Mouse (Mus musculus) limb, embryonic 13.5 days (tissue): ENCODE results near the gene Pou3f4. TPM values are rescaled to one million over a fixed set of nuclear protein-coding genes. Genes with fewer than 3 reads are reported as not detected.
"Not testable (repeated sequence)": the region's sequence is repeated elsewhere in the genome, so short reads cannot be mapped to it uniquely, and the experiment has no call there.

ENCODE experiments used
- ATAC-seq: fragments of 200-750 bp; cut with Nextera tagmentation; 2 replicates; pipeline ENCODE4 v1.8.0; 2017; ENCODE audit warnings: low read depth, moderate number of reproducible peaks, moderate TSS enrichment; ENCODE audit not compliant: low FRiP score
- H3K27ac ChIP-seq: fragments of 300-500 bp; sonication (generic); 2 replicates; pipeline ENCODE4 v1.5.1; 2015; ENCODE audit warnings: inconsistent platforms, mild to moderate bottlenecking, moderate library complexity
- H3K27me3 ChIP-seq: fragments of 300-500 bp; sonication (generic); 2 replicates; pipeline ENCODE4 v1.6.1; 2015; ENCODE audit warnings: mild to moderate bottlenecking, inconsistent platforms
- H3K36me3 ChIP-seq: fragments of 300-500 bp; sonication (generic); 2 replicates; pipeline ENCODE4 v1.6.1; 2015; ENCODE audit warnings: inconsistent platforms, mild to moderate bottlenecking, moderate library complexity
- H3K4me1 ChIP-seq: fragments of 300-500 bp; sonication (generic); 2 replicates; pipeline ENCODE4 v1.6.1; 2015; ENCODE audit warnings: inconsistent platforms
- H3K4me2 ChIP-seq: fragments of 300-500 bp; sonication (generic); replicated peaks from 2 replicates; pipeline ENCODE4 v1.6.1; 2015; ENCODE audit warnings: inconsistent platforms, mild to moderate bottlenecking, moderate library complexity
- H3K4me3 ChIP-seq: fragments of 300-500 bp; sonication (generic); 2 replicates; pipeline ENCODE4 v1.5.1; 2015; ENCODE audit warnings: moderate library complexity, mild to moderate bottlenecking, inconsistent platforms
- H3K9ac ChIP-seq: fragments of 300-500 bp; sonication (generic); 2 replicates; pipeline ENCODE4 v1.6.1; 2015; ENCODE audit warnings: mild to moderate bottlenecking, inconsistent platforms
- H3K9me3 ChIP-seq: fragments of 300-500 bp; sonication (generic); 2 replicates; pipeline ENCODE4 v1.6.1; 2016; ENCODE audit warnings: inconsistent platforms
- WGBS: fragments of 180-500 bp; shearing (Covaris S2); methylation state at CpG from one replicate; pipeline ENCODE4 v1.1.7; 2015; 5-methylcytosine and 5-hydroxymethylcytosine counted together
- polyA plus RNA-seq: library from polyadenylated mRNA; unstranded; fragments of >200 nt; fragmentation: Nextera tagmentation; extraction: Ambion mirVana; gene quantifications from 2 replicates; pipeline ENCODE4 v1.2.1, GENCODE M21; 2015

Pou3f4 gene
- polyA plus RNA-seq = 0.14 and 0.18 TPM in 2 replicates

GRCm38 (mm10) chrX:110814151-110814571 is at the start of gene Pou3f4:
Pou3f4 (plus strand) TSS chrX:110814280.
- Histone ChIP-seq H3K36me3 (no peaks in the 10 kb centered on the region), H3K9me3 (no peaks in the 10 kb centered on the region), H3K27ac (no peak within 1 kb of the TSS), H3K4me1 (no peaks in the 10 kb centered on the region), H3K4me2 (peak within 1 kb of the TSS; percentile 73), H3K27me3 (peaks cover 47% of the 10 kb centered on the region), H3K9ac (no peak within 1 kb of the TSS), H3K4me3 (peak within 1 kb of the TSS; percentile 45)
- WGBS = 16% methylated on average over 20 of the region's 20 CpGs
- ATAC-seq = peak; percentile 96

DNA sequence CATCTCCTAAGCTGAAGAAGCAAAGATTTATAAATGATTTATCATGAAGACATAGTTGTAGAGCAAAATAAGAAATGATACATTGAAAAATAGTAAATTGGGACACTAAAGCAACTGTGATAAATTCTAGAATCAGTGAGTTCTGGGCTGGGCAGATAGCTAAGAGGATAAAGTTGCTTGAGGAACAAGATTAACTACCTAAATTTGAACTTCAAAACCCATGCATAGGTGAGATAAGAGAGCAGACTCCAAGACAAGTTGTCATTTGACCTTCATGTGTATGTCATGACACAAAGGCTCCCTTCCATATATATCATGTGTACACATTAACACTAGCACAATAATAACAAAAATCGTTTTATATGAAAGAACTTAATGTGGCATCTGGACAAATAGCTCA is 48.1 kb upstream of the Pou3f4 start:
- Histone ChIP-seq H3K9me3 (no peaks in the 10 kb centered on the region), H3K27me3 (no peaks in the 10 kb centered on the region), H3K4me1 (no peaks in the 10 kb centered on the region), H3K27ac (no peak overlapping the region), H3K4me3 (no peak overlapping the region), H3K36me3 (no peaks in the 10 kb centered on the region), H3K4me2 (no peak overlapping the region), H3K9ac (no peak overlapping the region)
- 70% methylated on average over 1 of the region's 1 CpGs for WGBS
- no peak for ATAC-seq

DNA sequence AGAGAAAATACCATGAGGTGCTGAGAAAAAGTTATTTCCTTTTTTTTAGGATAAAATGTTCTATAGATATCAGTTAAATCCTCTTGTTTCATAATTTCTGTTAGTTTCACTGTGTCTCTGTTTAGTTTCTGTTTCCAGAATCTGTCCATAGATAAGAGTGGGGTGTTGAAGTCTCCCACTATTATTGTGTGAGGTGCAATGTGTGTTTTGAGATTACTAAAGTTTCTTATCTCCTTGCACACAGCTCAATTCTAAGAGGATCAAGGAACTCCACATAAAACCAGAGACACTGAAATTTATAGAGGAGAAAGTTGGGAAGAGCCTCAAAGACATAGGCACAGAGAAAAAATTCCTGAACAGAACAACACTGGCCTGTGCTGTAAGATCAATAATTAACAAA is 39.3 kb upstream of the Pou3f4 start:
- not testable (repeated sequence) for H3K36me3 ChIP-seq, H3K9me3 ChIP-seq, H3K27me3 ChIP-seq, H3K27ac ChIP-seq, H3K4me2 ChIP-seq, H3K4me1 ChIP-seq, H3K9ac ChIP-seq, H3K4me3 ChIP-seq, ATAC-seq

- ATAC-seq = no peak
- 25% methylated on average over 2 of the region's 2 CpGs for WGBS
- no peaks in the 10 kb centered on the region for H3K36me3 ChIP-seq
- H3K4me3 ChIP-seq = no peak overlapping the region
- no peaks in the 10 kb centered on the region for H3K27me3 ChIP-seq
- no peaks in the 10 kb centered on the region for H3K4me1 ChIP-seq
- no peak overlapping the region for H3K9ac ChIP-seq
- no peak overlapping the region for H3K4me2 ChIP-seq
- no peak overlapping the region for H3K27ac ChIP-seq
- H3K9me3 ChIP-seq = no peaks in the 10 kb centered on the region
Observed at GRCm38 (mm10) chrX:110802502-110802901, 11.6 kb upstream of the Pou3f4 start.

- Histone ChIP-seq H3K9ac (no peak overlapping the region), H3K4me3 (no peak overlapping the region), H3K9me3 (no peaks in the 10 kb centered on the region), H3K27me3 (peaks cover 18% of the 10 kb centered on the region), H3K36me3 (no peaks in the 10 kb centered on the region), H3K4me1 (no peaks in the 10 kb centered on the region), H3K27ac (no peak overlapping the region), H3K4me2 (no peak overlapping the region)
- no peak for ATAC-seq
- 43% methylated on average over 4 of the region's 4 CpGs for WGBS
Observed at GRCm38 (mm10) chrX:110810001-110810578, 4.0 kb upstream of the Pou3f4 start.

DNA sequence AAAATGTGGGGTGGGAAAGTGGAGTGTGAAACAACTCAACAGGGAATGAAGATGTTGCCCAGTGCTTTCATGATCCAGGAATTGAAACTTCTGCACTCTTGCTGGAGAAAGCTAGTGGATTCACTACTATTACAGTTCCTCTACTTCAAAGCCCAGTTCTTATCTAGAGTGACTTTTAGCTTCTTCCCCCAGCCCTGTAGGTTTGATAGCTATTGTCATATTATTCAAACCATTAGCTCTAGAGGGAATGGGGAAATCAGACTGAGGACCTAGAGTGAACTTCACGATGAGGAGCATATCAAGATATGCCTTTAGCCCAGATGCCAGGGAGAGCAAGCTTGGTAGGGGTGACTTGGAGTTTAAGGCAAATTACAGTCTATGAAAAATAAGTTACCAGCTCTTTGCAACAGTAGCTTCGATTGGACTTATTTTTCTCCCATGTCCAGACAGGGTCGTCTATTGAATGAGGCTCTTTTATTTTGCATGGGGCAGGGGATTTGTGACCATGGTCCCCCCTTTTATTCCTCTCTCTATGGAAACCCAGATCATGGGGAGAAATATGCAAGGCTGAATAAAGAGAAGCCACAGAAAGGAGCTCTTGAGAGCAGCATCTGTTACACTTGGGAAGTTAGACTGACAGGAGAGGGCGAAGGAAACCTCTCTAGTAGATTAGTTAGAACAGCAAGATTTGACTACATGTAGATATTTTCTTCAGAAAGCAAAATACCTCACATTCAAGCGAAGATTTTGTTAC is 3.1 kb upstream of the Pou3f4 start:
- H3K9me3 ChIP-seq = no peaks in the 10 kb centered on the region
- no peak for ATAC-seq
- 58% methylated on average over 5 of the region's 5 CpGs for WGBS
- H3K27me3 ChIP-seq = peaks cover 26% of the 10 kb centered on the region
- no peak overlapping the region for H3K4me3 ChIP-seq
- no peak overlapping the region for H3K4me2 ChIP-seq
- H3K4me1 ChIP-seq = no peaks in the 10 kb centered on the region
- no peaks in the 10 kb centered on the region for H3K36me3 ChIP-seq
- no peak overlapping the region for H3K27ac ChIP-seq
- H3K9ac ChIP-seq = no peak overlapping the region

DNA sequence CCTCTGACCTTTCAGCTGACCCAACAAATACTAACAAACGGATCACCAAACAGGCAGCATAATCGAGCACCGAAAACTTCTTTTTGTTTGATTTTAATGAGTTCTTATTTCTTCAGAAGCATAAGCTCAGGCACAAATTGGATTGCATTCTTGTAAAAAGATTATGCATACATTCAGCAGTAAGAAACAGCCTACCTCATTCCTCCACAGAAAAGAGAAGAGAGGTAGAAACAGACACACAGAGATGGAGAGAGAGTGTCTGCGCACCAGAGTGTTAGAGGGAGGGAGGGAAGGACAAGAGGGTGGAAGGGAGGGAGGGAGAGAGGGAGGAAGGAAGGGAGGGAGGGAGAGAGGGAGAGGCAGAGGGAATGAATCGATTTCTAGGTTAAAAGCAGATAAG is 2.0 kb upstream of the Pou3f4 start:
- Histone ChIP-seq H3K9me3 (no peaks in the 10 kb centered on the region), H3K27me3 (peaks cover 37% of the 10 kb centered on the region), H3K9ac (no peak overlapping the region), H3K36me3 (no peaks in the 10 kb centered on the region), H3K4me1 (no peaks in the 10 kb centered on the region), H3K4me2 (no peak overlapping the region), H3K27ac (no peak overlapping the region), H3K4me3 (no peak overlapping the region)
- WGBS = 23% methylated on average over 5 of the region's 5 CpGs
- no peak for ATAC-seq

DNA sequence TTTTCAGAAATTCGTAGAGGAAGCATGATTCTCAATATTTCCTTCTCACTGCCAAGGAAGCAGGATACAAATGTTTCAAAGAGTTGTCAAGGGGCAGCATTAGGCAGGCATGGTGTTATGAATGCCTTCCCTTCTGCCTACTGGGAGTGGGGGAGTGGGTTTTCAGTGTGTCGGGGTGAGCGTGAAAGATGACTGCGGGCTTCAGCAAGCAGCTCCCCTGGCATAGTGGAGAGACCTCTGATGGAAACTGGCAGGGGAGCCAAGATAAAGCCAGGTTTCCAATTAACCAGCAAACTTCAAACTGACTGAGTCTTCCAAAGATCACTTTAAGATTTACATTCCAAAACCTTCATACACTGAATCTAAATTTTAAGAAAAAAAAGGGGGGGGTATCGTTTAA is 679 bp upstream of the Pou3f4 start:
- no peak overlapping the region for H3K4me2 ChIP-seq
- no peaks in the 10 kb centered on the region for H3K9me3 ChIP-seq
- no peaks in the 10 kb centered on the region for H3K36me3 ChIP-seq
- ATAC-seq = no peak
- peaks cover 45% of the 10 kb centered on the region for H3K27me3 ChIP-seq
- 17% methylated on average over 5 of the region's 5 CpGs for WGBS
- H3K9ac ChIP-seq = no peak overlapping the region
- H3K27ac ChIP-seq = no peak overlapping the region
- no peaks in the 10 kb centered on the region for H3K4me1 ChIP-seq
- no peak overlapping the region for H3K4me3 ChIP-seq

- ATAC-seq = peak; percentile 51
- Histone ChIP-seq H3K9me3 (no peaks in the 10 kb centered on the region), H3K36me3 (no peaks in the 10 kb centered on the region), H3K27ac (no peak overlapping the region), H3K4me2 (peak overlapping the region; percentile 73), H3K4me1 (no peaks in the 10 kb centered on the region), H3K27me3 (peaks cover 47% of the 10 kb centered on the region), H3K9ac (no peak overlapping the region), H3K4me3 (peak overlapping the region; percentile 45)
- 17% methylated on average over 52 of the region's 52 CpGs for WGBS
Observed at GRCm38 (mm10) chrX:110814592-110815548, 790 bp downstream of the Pou3f4 start.

GRCm38 (mm10) chrX:110815549-110815930 is 1.5 kb downstream of the Pou3f4 start:
- no peak for ATAC-seq
- Histone ChIP-seq H3K27me3 (peaks cover 47% of the 10 kb centered on the region), H3K36me3 (no peaks in the 10 kb centered on the region), H3K4me3 (peak overlapping the region; percentile 45), H3K9ac (no peak overlapping the region), H3K9me3 (no peaks in the 10 kb centered on the region), H3K4me2 (peak overlapping the region; percentile 73), H3K27ac (no peak overlapping the region), H3K4me1 (no peaks in the 10 kb centered on the region)
- WGBS = 18% methylated on average over 14 of the region's 18 CpGs

GRCm38 (mm10) chrX:110816609-110817008 is 2.5 kb downstream of the Pou3f4 start:
- Histone ChIP-seq H3K9ac (no peak overlapping the region), H3K9me3 (no peaks in the 10 kb centered on the region), H3K4me2 (peak overlapping the region; percentile 46), H3K36me3 (no peaks in the 10 kb centered on the region), H3K27me3 (peaks cover 47% of the 10 kb centered on the region), H3K27ac (no peak overlapping the region), H3K4me3 (peak overlapping the region; percentile 19), H3K4me1 (no peaks in the 10 kb centered on the region)
- no peak for ATAC-seq
- 11% methylated on average over 16 of the region's 16 CpGs for WGBS

GRCm38 (mm10) chrX:110817211-110817610 is 3.1 kb downstream of the Pou3f4 start:
- 19% methylated on average over 10 of the region's 10 CpGs for WGBS
- no peak for ATAC-seq
- Histone ChIP-seq H3K36me3 (no peaks in the 10 kb centered on the region), H3K9me3 (no peaks in the 10 kb centered on the region), H3K4me1 (no peaks in the 10 kb centered on the region), H3K4me3 (peak overlapping the region; percentile 19), H3K4me2 (peak overlapping the region; percentile 46), H3K9ac (no peak overlapping the region), H3K27ac (no peak overlapping the region), H3K27me3 (peaks cover 47% of the 10 kb centered on the region)
